Mouse (Mus musculus) ES-E14 (cell line): ENCODE data around the gene Fam133b. TPM values are rescaled to one million over a fixed set of nuclear protein-coding genes. Genes with fewer than 3 reads are reported as not detected.

ENCODE experiments used
- DNase-seq: peaks from one replicate; pipeline ENCODE4 v3.0.0-alpha.2; 2013; ENCODE audit warnings: low read depth, low spot score
- H3K27ac ChIP-seq: 2 replicates; pipeline ENCODE4 v1.5.1; 2012; ENCODE audit warnings: low read depth, mild to moderate bottlenecking, low read length, moderate library complexity, mixed read lengths; ENCODE audit not compliant: poor library complexity, insufficient read depth, severe bottlenecking
- H3K36me3 ChIP-seq: 2 replicates; pipeline ENCODE4 v1.6.1; 2012; ENCODE audit warnings: mild to moderate bottlenecking, low read length, moderate library complexity, mixed read lengths; ENCODE audit not compliant: control insufficient read depth, poor library complexity, insufficient read depth, severe bottlenecking
- H3K4me1 ChIP-seq, 2 experiments: fragments of 150-350 bp in 1 of 2; sonication (generic) in 1 of 2; 2 replicates each; pipeline ENCODE4 v1.6.1; 2012; ENCODE audit warnings: low read length in 2 of 2, mild to moderate bottlenecking in 1 of 2, mixed read lengths in 1 of 2; ENCODE audit not compliant: control insufficient read depth in 2 of 2, insufficient read depth in 2 of 2, poor library complexity in 1 of 2
- H3K4me3 ChIP-seq, 2 experiments: fragments of 150-350 bp in 1 of 2; sonication (generic) in 1 of 2; 2 replicates each; pipeline ENCODE4 v1.5.1; 2012; ENCODE audit warnings: low read length in 2 of 2, low read depth in 1 of 2, mild to moderate bottlenecking in 1 of 2, mixed read lengths in 1 of 2; ENCODE audit not compliant: insufficient read depth in 1 of 2, poor library complexity in 1 of 2, severe bottlenecking in 1 of 2
- H3K9ac ChIP-seq: 2 replicates; pipeline ENCODE4 v1.6.1; 2012; ENCODE audit warnings: low read depth, mild to moderate bottlenecking, low read length, mixed read lengths; ENCODE audit not compliant: poor library complexity, insufficient read depth, severe bottlenecking
- H3K9me3 ChIP-seq: fragments of 150-350 bp; sonication (generic); 2 replicates; pipeline ENCODE4 v1.6.1; 2012; ENCODE audit warnings: low read depth, mild to moderate bottlenecking, low read length; ENCODE audit not compliant: control insufficient read depth, insufficient read depth
- CHD2 ChIP-seq: IDR thresholded peaks from 2 replicates; pipeline ENCODE4 v1.6.1; 2014; ENCODE audit warnings: mild to moderate bottlenecking, low read depth, low read length, inconsistent platforms
- HCFC1 ChIP-seq: IDR thresholded peaks from 2 replicates; pipeline ENCODE4 v1.6.1; 2012; ENCODE audit warnings: low read length, inconsistent platforms, borderline replicate concordance; ENCODE audit not compliant: insufficient read depth
- MAFK ChIP-seq: IDR thresholded peaks from 2 replicates; pipeline ENCODE4 v1.6.1; 2014; ENCODE audit warnings: mild to moderate bottlenecking, low read depth, low read length, inconsistent platforms; ENCODE audit not compliant: insufficient read depth
- ZC3H11A ChIP-seq: IDR thresholded peaks from 2 replicates; pipeline ENCODE4 v1.6.1; 2012; ENCODE audit warnings: low read depth, mild to moderate bottlenecking, inconsistent platforms, low read length, borderline replicate concordance
- ZNF384 ChIP-seq: IDR thresholded peaks from 2 replicates; pipeline ENCODE4 v1.6.1; 2012; ENCODE audit warnings: low read depth, low read length, inconsistent platforms
- in situ Hi-C, 2 experiments: fragments of 600-800 bp; cut with MboI; formaldehyde crosslinking; loops; one replicate each; pipeline ENCODE4 v1.15.1; 2025; ENCODE audit warnings: low sequenced_read_pairs in 2 of 2, inconsistent platforms in 1 of 2; ENCODE audit not compliant: unreplicated experiment in 2 of 2
- total RNA-seq: library from RNA; depleted of rRNA; stranded (reverse); fragments of 300-350 nt; gene quantifications from 2 replicates; pipeline ENCODE4 v1.2.3, GENCODE M21; 2012

The Fam133b gene
- total RNA-seq, 1 experiment: 30.0 TPM

GRCm38 (mm10) chr5:3514901-3515311 is 28.7 kb upstream of the Fam133b start:
- no peak for DNase-seq
- Histone ChIP-seq H3K27ac (no peak overlapping the region), H3K9ac (no peak overlapping the region), H3K4me1 (peaks cover 0 to 3% of the 10 kb centered on the region in 2 experiments; a peak in 1 of 4 replicates), H3K9me3 (no peaks in the 10 kb centered on the region), H3K36me3 (peaks cover 6% of the 10 kb centered on the region; the same call in 1 of the 2 replicates), H3K4me3 (no peak overlapping the region)
- TF ChIP-seq ZNF384: no peak
- TF ChIP-seq CHD2: no peak
- no peak for TF ChIP-seq MAFK
- TF ChIP-seq ZC3H11A: no peak
- TF ChIP-seq HCFC1: no peak
- in situ Hi-C loops: no loop called here

- Histone ChIP-seq H3K4me1 (peaks cover 0 to 3% of the 10 kb centered on the region in 2 experiments; a peak in 1 of 4 replicates), H3K9me3 (no peaks in the 10 kb centered on the region), H3K27ac (no peak overlapping the region), H3K4me3 (no peak overlapping the region), H3K9ac (no peak overlapping the region), H3K36me3 (peaks cover 11% of the 10 kb centered on the region)
- TF ChIP-seq ZNF384 (no peak), MAFK (no peak), HCFC1 (no peak), ZC3H11A (no peak), CHD2 (no peak)
- in situ Hi-C loops: no loop called here
- DNase-seq: no peak
These were observed 28.2 kb upstream of the Fam133b start for GRCm38 (mm10) chr5:3515477-3515876.

- Histone ChIP-seq H3K27ac (no peak overlapping the region), H3K9me3 (no peaks in the 10 kb centered on the region), H3K36me3 (peaks cover 13% of the 10 kb centered on the region), H3K9ac (no peak overlapping the region), H3K4me3 (no peak overlapping the region), H3K4me1 (peaks cover 0 to 3% of the 10 kb centered on the region in 2 experiments; a peak in 1 of 4 replicates)
- in situ Hi-C loops: no loop called here
- TF ChIP-seq MAFK (no peak), ZC3H11A (no peak), CHD2 (no peak), HCFC1 (no peak), ZNF384 (no peak)
- no peak for DNase-seq
These were observed 27.1 kb upstream of the Fam133b start for GRCm38 (mm10) chr5:3516481-3517075.

- Histone ChIP-seq H3K9ac (no peak overlapping the region), H3K27ac (no peak overlapping the region), H3K9me3 (no peaks in the 10 kb centered on the region), H3K4me3 (no peak overlapping the region), H3K4me1 (no peaks in the 10 kb centered on the region; a peak in 1 of 4 replicates), H3K36me3 (peaks cover 15% of the 10 kb centered on the region)
- in situ Hi-C loops: no loop called here
- no peak for DNase-seq
- no peak for TF ChIP-seq CHD2
- TF ChIP-seq ZC3H11A: no peak
- no peak for TF ChIP-seq ZNF384
- no peak for TF ChIP-seq HCFC1
- TF ChIP-seq MAFK: no peak
These were observed 22.9 kb upstream of the Fam133b start for GRCm38 (mm10) chr5:3520493-3521359.
